Mouse (Mus musculus): ENCODE measurements around the gene Azin2.

Azin2 gene

GRCm38 (mm10) chr4:128962029-128962925 is at the start of gene Azin2:
Gene Azin2 (minus strand): TSS chr4:128962442.
- peak; percentile 73 to 74 for DNase-seq

DNA sequence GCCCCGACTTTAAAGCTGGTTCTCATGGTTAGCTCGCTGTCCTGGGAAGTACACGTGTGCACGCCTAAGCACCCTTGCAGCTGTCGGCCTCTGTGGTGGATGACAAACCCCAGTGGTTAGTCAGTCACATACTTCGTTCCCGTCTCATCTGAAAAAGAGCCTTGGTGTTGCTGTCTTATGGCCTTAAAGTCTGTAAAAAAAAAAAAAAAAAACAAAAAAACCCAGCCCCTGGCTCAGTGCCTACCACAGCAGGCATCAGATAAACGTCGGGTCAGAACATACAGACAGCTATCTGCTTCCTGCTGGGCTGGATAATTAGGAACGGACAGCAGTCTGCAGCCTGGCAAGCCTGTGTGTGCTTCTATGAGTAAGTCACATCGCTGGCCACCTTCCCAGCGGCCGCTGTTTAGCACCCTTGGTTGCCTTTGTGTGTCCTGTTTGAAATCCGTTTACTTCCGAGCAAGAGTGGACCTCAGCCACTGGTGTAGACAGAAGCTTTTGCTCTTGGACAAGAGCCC is 49.4 kb upstream of the Azin2 start:
- no peak for DNase-seq

DNA sequence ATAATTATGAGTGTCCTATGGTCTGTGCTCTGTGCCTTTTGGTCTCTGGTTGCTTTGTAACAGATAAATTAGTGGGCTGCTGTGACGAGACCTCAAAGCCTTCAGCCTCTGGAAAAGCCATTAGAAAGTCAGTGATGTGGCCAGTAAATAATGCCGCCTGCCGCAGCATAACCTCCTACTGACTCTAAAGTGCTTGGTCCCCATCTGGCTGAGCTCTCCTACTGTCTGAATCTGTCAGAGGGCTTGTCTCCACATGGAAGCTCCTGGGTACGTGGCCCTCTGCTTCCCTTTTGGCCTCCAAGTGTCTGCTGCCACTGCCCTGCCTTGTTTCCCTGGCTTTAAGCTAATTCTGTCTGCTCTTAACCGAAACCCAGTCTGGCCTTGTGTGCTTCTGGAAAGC is 47.3 kb upstream of the Azin2 start:
- DNase-seq = no peak

GRCm38 (mm10) chr4:129008672-129009071 is 46.4 kb upstream of the Azin2 start:
- no peak for DNase-seq

DNA sequence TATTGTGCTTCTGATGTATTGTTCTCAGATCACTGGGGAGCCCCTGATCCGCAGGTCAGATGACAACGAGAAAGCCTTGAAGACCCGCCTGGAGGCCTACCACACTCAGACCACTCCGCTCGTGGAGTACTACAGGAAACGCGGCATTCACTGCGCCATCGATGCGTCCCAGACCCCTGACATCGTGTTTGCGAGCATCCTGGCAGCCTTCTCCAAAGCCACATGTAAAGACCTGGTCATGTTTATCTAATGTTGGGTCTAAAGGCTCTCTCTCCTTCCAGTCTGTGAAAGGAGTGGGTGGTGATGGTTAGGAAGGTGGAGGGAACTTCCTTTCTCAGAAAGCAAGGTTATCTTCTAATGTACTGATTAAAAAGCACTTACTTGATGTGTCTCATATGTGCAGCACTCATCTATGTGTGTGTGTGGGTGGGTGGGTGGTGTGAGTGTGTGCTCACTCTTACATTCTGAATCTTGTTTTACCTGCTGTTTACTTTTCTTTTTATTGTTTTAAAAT is 45.8 kb upstream of the Azin2 start:
- no peak for DNase-seq

DNA sequence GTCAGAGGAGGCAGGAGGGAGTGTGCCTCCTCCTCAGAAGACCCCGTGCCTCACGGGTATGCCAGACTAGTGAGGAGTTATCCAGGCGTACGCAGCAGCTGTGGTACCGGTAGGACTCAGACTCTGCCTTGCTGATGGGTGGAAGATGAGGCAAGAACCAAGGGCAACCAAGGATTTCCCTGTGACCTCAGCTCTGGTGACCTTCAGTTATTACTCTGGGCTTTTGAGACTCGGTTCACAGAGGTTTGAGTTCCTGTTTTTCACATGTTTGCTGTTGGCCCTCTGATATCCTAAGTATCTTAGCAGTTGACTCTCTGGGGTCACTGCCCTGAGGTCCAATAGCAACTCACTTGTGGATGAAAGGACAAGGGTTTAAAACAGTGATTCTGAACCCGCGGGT is 41.5 kb upstream of the Azin2 start:
- DNase-seq = no peak

- DNase-seq = no peak
Measured at GRCm38 (mm10) chr4:129000786-129001185, 38.5 kb upstream of the Azin2 start.

GRCm38 (mm10) chr4:128998401-128998800 is 36.2 kb upstream of the Azin2 start:
- DNase-seq = no peak

- no peak for DNase-seq
Measured at GRCm38 (mm10) chr4:128997258-128997657, 35.0 kb upstream of the Azin2 start.

DNA sequence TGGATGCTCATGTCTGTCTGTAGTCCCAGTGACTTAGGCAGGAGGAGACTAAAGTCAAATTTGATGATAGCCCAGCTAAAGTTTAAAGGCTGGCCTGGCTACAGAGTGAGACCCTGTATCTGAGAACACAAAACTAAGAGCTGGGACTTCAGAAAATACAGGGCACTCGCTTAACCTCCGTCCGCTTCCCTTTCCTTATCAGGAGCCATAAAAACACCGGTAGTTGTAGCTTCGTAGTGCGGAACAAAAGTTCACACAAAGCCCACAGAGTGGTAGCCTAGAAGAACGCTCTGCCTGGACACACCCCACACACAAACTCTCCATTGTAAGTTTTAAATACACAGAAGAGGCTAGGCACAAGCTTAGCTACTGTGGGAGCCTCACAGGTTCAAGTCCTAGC is 33.0 kb upstream of the Azin2 start:
- no peak for DNase-seq

DNA sequence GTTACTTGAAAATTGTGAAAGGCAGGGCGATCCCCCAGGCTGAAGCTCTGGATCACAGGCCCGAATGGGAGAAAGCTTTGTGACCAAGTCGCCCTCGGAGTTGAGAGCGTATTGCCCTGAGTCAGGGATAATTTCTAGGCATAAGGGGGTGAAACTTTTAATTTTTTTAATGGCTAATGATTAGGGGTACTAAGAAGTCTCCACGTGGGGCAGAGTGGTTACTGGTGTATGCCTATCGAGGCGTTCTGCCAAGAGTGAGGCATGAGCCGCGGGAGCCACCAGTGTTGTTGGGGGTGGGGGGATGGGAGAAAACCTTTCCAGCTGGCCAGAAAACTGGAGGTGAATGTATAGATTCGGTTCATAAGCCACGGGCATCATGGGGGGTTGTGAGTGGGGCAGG is 31.4 kb upstream of the Azin2 start:
- no peak for DNase-seq

DNA sequence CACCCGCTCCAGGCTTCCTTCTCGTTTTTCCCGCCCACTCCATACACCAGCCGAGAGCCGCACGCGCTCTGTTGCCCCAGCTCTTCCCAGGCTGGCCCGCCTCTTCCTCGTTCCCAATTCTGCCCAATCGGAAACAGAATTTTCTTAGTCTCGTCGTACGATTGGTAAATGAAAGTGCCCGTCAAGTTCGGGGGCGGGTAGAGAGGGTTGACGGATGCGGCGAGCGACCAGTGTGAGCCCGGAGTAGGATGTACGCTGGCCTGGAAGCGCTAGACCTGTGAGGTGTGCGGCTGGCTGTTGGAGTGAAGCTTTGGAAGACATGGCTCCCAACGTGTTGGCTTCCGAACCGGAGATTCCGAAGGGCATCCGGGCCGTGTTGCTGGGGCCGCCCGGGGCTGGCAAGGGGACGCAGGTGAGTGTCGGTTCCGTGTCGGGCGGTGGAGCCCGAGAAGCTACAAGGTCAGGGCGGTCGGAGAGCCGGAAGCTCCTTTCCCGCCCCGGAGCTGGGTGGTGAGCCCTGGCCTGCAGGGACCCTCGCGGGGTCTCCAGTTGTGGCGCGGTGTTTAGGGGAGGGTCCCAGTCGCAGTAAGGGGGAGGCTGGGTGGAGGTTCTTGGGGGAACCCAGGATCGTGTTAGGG is 30.9 kb upstream of the Azin2 start:
- DNase-seq = peak; percentile 81 to 90

DNA sequence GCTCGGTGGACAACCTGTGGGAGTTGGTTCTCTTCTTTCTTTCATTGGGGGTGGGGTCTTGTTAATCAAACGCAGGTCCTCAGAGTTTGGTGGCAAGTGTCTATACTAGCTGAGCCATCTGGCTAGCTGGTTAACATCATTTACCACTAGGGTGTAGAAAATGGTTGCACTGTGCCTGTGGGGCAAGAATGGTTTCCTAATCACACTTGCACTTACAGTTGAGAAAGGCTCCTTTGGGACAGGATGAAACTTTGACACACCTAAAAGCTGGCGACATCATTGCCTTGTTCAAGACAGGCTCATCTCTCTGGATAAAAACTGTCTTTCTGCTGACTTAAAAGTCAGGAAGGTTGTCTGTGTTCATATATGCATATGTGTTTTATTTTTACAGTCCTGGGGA is 29.9 kb upstream of the Azin2 start:
- no peak for DNase-seq

DNA sequence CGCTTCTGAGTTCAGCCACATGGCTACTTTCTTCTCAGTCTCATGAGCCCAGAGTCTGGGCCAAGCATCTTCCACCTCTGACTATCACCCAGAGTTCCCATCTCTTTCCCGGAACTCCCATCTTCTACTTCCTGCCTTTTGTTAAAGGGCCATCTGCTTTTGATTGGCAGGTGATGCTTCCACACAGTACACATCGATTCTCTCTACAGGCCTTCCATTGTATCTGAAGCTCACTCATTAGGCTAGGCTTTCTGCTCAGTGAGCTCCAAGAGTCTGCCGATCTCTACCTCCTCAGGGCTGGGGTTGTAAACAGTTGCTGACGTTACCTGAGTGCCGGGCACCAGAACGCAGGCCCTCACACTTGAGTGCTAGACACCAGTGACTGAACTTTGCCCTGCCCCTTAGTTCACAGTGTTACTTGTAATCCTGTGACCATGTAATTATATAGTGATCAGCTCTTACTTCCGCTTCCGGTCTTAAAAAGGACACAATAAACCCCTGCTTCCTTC is 29.3 kb upstream of the Azin2 start, which contains the start of gene Ak2:
TSS of gene Ak2 (plus strand) at position 459 of the 509 bp plus-strand sequence.
- no peak for DNase-seq

GRCm38 (mm10) chr4:128989678-128990077 is 27.4 kb upstream of the Azin2 start:
- no peak for DNase-seq

- no peak for DNase-seq
Measured at GRCm38 (mm10) chr4:128988911-128989310, 26.7 kb upstream of the Azin2 start.

GRCm38 (mm10) chr4:128984600-128984999 is 22.4 kb upstream of the Azin2 start:
- no peak for DNase-seq

DNA sequence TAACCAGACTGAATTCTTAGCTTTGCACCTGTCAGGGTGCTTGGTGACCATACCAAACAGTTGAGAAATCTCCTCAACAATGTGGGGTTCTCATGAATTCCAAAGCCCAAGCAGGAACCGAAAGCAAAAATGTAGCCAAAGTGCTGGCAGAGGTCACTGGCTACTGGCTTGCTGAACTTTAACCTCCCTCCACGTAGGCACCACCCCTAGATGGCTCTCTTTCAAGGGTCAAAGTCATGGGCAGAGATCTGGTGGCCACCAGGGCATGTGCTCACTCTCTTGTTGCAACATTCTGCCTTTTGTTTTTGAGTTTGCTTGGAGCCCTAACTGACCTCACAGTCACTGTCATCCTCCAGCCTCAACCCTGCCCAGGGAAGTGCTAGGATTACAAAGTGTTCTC is 21.4 kb upstream of the Azin2 start:
- DNase-seq = no peak

DNA sequence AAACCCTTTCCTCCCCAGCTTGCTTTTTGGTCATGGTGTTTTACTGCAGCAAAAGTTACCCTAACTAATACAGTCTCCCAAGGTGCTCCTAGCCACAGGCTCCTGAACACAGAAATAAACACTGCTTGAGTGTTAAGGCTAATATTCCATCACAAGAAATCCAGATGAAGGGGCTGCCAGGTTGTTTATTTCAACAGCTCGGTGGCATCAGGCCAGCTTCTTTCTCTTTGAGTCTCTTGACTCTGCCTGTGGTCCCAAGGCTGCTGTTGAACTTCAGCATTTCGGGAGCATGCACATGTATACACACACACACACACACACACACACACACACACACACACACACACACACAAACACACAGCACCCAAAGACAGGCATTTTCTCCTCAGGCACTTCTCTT is 20.9 kb upstream of the Azin2 start:
- no peak for DNase-seq

GRCm38 (mm10) chr4:128981833-128982180 is 19.6 kb upstream of the Azin2 start:
- no peak for DNase-seq

- peak; percentile 15 to 33 for DNase-seq
Measured at GRCm38 (mm10) chr4:128980890-128981832, 18.9 kb upstream of the Azin2 start.

DNA sequence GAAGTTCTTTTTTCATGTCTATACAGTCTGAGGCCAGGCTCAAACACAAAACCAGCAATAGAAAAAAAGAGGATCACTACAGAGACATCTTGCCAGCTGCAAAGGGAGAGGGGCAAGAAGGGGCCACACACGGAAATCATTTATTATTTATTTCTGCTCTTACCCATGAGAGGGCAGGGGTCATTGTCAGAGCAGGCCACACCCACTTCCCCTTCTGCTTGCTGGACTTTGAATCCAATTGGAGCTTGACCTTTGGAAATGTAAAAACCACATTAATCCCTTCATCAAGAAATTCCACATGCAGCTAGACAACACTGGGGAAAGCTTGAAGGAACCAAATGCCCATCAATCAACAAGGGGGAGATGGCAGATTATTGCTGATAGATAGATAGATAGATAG is 16.4 kb upstream of the Azin2 start:
- DNase-seq = no peak

Data from thymus, adult 18-20 months (tissue).